Mouse (Mus musculus): ENCODE measurements around the gene Nup85. TPM values are rescaled to one million over a fixed set of nuclear protein-coding genes. Genes with fewer than 3 reads are reported as not detected.

The Nup85 gene
- total and polyA plus RNA-seq, 3 experiments: 282 to 326 (median 290) TPM

DNA sequence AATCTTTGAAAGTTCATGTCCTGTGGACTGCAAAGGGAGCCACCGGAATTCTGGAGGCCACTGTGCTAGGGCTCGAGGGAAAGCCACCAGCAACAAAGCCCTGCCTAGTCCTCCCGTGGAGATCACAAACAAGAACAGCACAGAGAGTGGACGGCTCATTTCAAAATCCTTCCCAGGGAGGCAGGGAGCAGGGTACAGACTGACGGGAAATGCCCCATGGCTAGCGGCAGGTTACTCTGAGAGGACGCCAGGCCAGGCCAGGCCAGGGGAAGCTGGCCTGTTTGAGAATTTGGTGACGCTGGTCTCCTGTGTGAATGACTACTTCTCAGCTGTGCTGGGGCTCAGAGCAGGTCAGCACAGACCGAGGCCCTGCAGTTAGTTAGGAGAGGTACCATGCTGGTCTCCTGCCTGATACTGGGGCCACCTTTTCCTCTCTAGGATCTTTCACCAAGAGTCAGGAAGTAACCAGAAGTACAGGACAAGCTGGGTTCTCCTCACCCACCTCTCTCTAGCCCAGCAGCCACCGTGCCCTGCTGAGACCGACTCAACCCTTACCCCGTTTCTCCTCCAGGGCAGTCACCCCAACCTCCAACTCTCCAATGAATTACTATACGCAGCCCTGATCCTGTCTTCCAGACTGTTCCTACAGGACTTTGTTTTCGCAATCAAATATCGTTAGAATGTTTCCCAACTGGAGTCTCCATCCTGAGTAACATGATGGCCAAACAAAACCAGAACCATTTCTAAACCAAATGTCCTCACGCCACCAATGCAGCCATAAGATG lies 54.7 kb downstream of the Nup85 start:
- peaks cover 60% of the 10 kb centered on the region for H3K79me2 ChIP-seq (replicated peaks; ENCODE audit: control insufficient read depth, extremely low read depth, insufficient read depth, poor library complexity, severe bottlenecking)
- H3K36me3 ChIP-seq (replicated peaks in 1 of 2; ENCODE audit: control insufficient read depth in 1 of 2, insufficient read depth in 1 of 2, low read length in 1 of 2): peaks cover 94 to 98% of the 10 kb centered on the region in 2 experiments
- H3K27ac ChIP-seq (ENCODE audit: insufficient read depth, low read depth): 0 out of 2 replicates have a peak overlapping the region, but pooled peaks have one; percentile 2
- no peak overlapping the region for H3K4me2 ChIP-seq (ENCODE audit: insufficient read depth, low read depth, poor library complexity, severe bottlenecking)
- H3K27me3 ChIP-seq (replicated peaks): no peaks in the 10 kb centered on the region
- H3K9ac ChIP-seq (ENCODE audit: insufficient read depth, low read depth): no peak overlapping the region
- H3K4me1 ChIP-seq (ENCODE audit: control insufficient read depth in 1 of 2, insufficient read depth in 2 of 2): peaks cover 30 to 95% of the 10 kb centered on the region in 2 experiments
- in situ Hi-C loops (cut with MboI; ENCODE audit: low pct_ligation_motif_present, low pct_unique_long_range_greater_than_20kb, low sequenced_read_pairs) (loop anchor here (25.0 kb wide), 1 partner anchor 393 kb away; the partner anchor contains the start of gene Galk1), dilution Hi-C loops (cut with MboI; ENCODE audit: extremely low pct_ligation_motif_present, extremely low pct_unique_long_range_greater_than_20kb, low sequenced_read_pairs) (no loop called here)
- no peak for DNase-seq (ENCODE audit: extremely low read depth)
- no peak overlapping the region for H3K4me3 ChIP-seq (replicated peaks in 1 of 3; ENCODE audit: low read depth in 2 of 3, low read length in 2 of 3, poor library complexity in 1 of 3)
- TF ChIP-seq BHLHE40 (IDR thresholded peaks at IDR 0.05; ENCODE audit: low read depth, low read length) (no peak), POLR2A (IDR thresholded peaks at IDR 0.05; ENCODE audit: low read depth, low read length) (peak; percentile 22; the same call in 1 of the 2 replicates), NELFE (IDR thresholded peaks at IDR 0.05; ENCODE audit: low read depth, low read length) (no peak)
- H3K9me3 ChIP-seq (replicated peaks; ENCODE audit: low read length): no peaks in the 10 kb centered on the region

DNA sequence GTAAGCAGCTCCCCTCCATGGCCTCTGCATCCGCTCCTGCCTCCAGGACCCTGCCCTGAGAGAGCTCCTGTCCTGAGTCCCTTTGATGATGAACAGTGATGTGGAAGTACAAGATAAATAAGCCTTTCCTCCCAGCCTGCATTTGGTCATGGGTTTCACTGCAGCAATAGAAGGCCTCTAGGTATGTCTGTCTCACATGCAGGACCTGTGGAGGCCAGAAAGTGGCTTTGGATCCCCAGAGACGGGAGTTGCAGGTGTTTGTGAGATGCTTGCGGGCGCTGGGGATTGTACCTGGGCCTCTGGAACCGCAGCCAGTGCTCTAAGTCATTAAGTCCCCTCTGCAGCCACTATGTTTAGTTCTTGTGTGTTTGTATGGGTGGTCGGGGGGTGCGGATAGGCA lies 55.7 kb downstream of the Nup85 start:
- in situ Hi-C loops (cut with MboI; ENCODE audit: low pct_ligation_motif_present, low pct_unique_long_range_greater_than_20kb, low sequenced_read_pairs) (loop anchor here (25.0 kb wide), 1 partner anchor 392 kb away; the partner anchor contains the start of gene Galk1), dilution Hi-C loops (cut with MboI; ENCODE audit: extremely low pct_ligation_motif_present, extremely low pct_unique_long_range_greater_than_20kb, low sequenced_read_pairs) (no loop called here)
- H3K4me1 ChIP-seq (ENCODE audit: control insufficient read depth in 1 of 2, insufficient read depth in 2 of 2): peaks cover 28 to 95% of the 10 kb centered on the region in 2 experiments
- H3K79me2 ChIP-seq (replicated peaks; ENCODE audit: control insufficient read depth, extremely low read depth, insufficient read depth, poor library complexity, severe bottlenecking): peaks cover 70% of the 10 kb centered on the region
- H3K36me3 ChIP-seq (replicated peaks in 1 of 2; ENCODE audit: control insufficient read depth in 1 of 2, insufficient read depth in 1 of 2, low read length in 1 of 2): peaks cover 94 to 98% of the 10 kb centered on the region in 2 experiments
- H3K9me3 ChIP-seq (replicated peaks; ENCODE audit: low read length): no peaks in the 10 kb centered on the region
- TF ChIP-seq ZMIZ1 (IDR thresholded peaks at IDR 0.05; ENCODE audit: low read depth, low read length): peak; percentile 19; the same call in 1 of the 2 replicates
- peak; percentile 56; the same call in 1 of the 2 replicates for TF ChIP-seq POLR2AphosphoS2 (IDR thresholded peaks at IDR 0.05; ENCODE audit: low read depth, low read length)
- no peak for TF ChIP-seq MAZ (IDR thresholded peaks at IDR 0.05; ENCODE audit: low read depth, low read length)
- H3K4me2 ChIP-seq (ENCODE audit: insufficient read depth, low read depth, poor library complexity, severe bottlenecking): no peak overlapping the region
- H3K4me3 ChIP-seq (replicated peaks in 1 of 3; ENCODE audit: low read depth in 2 of 3, low read length in 2 of 3, poor library complexity in 1 of 3): no peak overlapping the region
- no peak overlapping the region for H3K9ac ChIP-seq (ENCODE audit: insufficient read depth, low read depth)
- no peak for DNase-seq (ENCODE audit: extremely low read depth)
- H3K27me3 ChIP-seq (replicated peaks): no peaks in the 10 kb centered on the region
- no peak overlapping the region for H3K27ac ChIP-seq (ENCODE audit: insufficient read depth, low read depth)

DNA sequence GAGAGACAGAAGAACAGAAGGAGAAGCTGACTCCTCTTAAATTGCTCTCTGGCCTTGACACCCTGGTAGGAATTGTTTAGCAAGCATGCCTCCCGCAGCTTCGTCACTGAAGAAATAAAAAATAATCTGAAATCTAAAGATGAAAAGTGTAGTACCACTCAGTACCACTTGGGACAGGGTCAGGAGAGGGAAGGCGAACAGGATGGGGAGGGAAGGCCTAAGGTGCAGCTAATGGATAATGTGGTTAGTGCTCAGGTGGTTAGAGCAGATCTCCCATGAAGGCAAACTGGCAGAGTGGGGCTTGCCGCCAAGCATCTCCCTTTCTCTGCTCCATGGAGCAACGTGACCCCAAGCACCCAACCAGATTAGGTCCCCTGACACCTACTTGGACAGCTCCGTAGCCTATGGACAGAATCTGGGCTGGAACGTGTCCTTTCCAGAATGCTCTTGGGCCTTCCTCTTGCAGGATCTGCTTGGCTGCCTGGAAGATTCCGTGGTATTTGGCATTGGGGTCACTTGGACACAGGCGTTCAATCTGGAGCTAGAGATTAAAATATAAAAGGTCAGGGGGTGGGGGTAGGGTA lies 59.3 kb downstream of the Nup85 start:
- no peaks in the 10 kb centered on the region for H3K9me3 ChIP-seq (replicated peaks; ENCODE audit: low read length)
- in situ Hi-C loops (cut with MboI; ENCODE audit: low pct_ligation_motif_present, low pct_unique_long_range_greater_than_20kb, low sequenced_read_pairs): loop anchor here (25.0 kb wide), 1 partner anchor 389 kb away; the partner anchor contains the start of gene Galk1
- no peak overlapping the region; the same call in 1 of the 2 replicates for H3K9ac ChIP-seq (ENCODE audit: insufficient read depth, low read depth)
- H3K4me2 ChIP-seq (ENCODE audit: insufficient read depth, low read depth, poor library complexity, severe bottlenecking): peak overlapping the region; percentile 87; the same call in 1 of the 2 replicates
- dilution Hi-C loops (cut with MboI; ENCODE audit: extremely low pct_ligation_motif_present, extremely low pct_unique_long_range_greater_than_20kb, low sequenced_read_pairs): no loop called here
- no peak overlapping the region for H3K4me3 ChIP-seq (replicated peaks in 1 of 3; ENCODE audit: low read depth in 2 of 3, low read length in 2 of 3, poor library complexity in 1 of 3)
- H3K79me2 ChIP-seq (replicated peaks; ENCODE audit: control insufficient read depth, extremely low read depth, insufficient read depth, poor library complexity, severe bottlenecking): peaks cover 91% of the 10 kb centered on the region
- DNase-seq (ENCODE audit: extremely low read depth): no peak
- H3K27ac ChIP-seq (ENCODE audit: insufficient read depth, low read depth): peak overlapping the region; percentile 2; the same call in 1 of the 2 replicates
- no peaks in the 10 kb centered on the region for H3K27me3 ChIP-seq (replicated peaks)
- peaks cover 20 to 62% of the 10 kb centered on the region in 2 experiments for H3K4me1 ChIP-seq (ENCODE audit: control insufficient read depth in 1 of 2, insufficient read depth in 2 of 2)
- peaks cover 65 to 75% of the 10 kb centered on the region in 2 experiments for H3K36me3 ChIP-seq (replicated peaks in 1 of 2; ENCODE audit: control insufficient read depth in 1 of 2, insufficient read depth in 1 of 2, low read length in 1 of 2)
- TF ChIP-seq CTCF (conservative IDR thresholded peaks at IDR 0.05 in 1 of 2, IDR thresholded peaks at IDR 0.05 in 1 of 2; ENCODE audit: low read depth in 2 of 2, low read length in 2 of 2) (peak; percentile 43 to 58), ETS1 (conservative IDR thresholded peaks at IDR 0.05; ENCODE audit: low read depth, low read length) (no peak), USF2 (conservative IDR thresholded peaks at IDR 0.05; ENCODE audit: low read depth, low read length) (no peak), SMC3 (IDR thresholded peaks at IDR 0.05; ENCODE audit: low read depth, low read length) (peak; percentile 16; the same call in 1 of the 2 replicates), POLR2AphosphoS2 (IDR thresholded peaks at IDR 0.05; ENCODE audit: low read depth, low read length) (no peak), MAX (IDR thresholded peaks at IDR 0.05; ENCODE audit: low read length) (no peak), GABPA (IDR thresholded peaks at IDR 0.05; ENCODE audit: insufficient replicate concordance, low read depth, low read length) (no peak), PAX5 (IDR thresholded peaks at IDR 0.05; ENCODE audit: low read length) (no peak), TCF12 (IDR thresholded peaks at IDR 0.05; ENCODE audit: low read depth, low read length) (no peak), EP300 (IDR thresholded peaks at IDR 0.05; ENCODE audit: low read length) (no peak), MAFK (IDR thresholded peaks at IDR 0.05; ENCODE audit: insufficient replicate concordance, low read length) (no peak), TBP (conservative IDR thresholded peaks at IDR 0.05; ENCODE audit: low read depth, low read length) (no peak), RCOR1 (conservative IDR thresholded peaks at IDR 0.05; ENCODE audit: low read depth, low read length) (no peak), BHLHE40 (IDR thresholded peaks at IDR 0.05; ENCODE audit: low read depth, low read length) (no peak), ZC3H11A (IDR thresholded peaks at IDR 0.05; ENCODE audit: low read depth, low read length) (no peak), UBTF (IDR thresholded peaks at IDR 0.05; ENCODE audit: low read depth, low read length) (no peak), MYC (IDR thresholded peaks at IDR 0.05; ENCODE audit: low read depth, low read length) (no peak), HCFC1 (IDR thresholded peaks at IDR 0.05; ENCODE audit: low read depth, low read length) (no peak), JUN (IDR thresholded peaks at IDR 0.05; ENCODE audit: insufficient read depth, low read depth, low read length) (no peak)

Data from CH12.LX (cell line).